In the genomic region with DNA sequence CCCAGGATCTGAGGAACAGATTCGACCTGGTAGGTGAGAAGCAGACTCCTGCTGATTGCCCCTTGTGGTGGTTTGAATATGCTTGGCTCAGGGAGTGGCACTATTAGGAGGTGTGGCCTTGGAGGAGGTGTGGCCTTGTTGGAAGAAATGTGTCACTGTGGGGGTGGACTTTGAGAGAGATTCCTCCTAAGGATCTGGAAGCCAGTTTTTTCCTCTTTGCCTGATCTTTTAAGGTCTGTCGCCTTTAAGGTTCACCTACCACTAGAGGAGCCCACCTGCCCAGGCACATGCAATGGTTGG, we compare ENCODE assay signal across 18 mouse cellular contexts. TPM values are rescaled to one million over a fixed set of nuclear protein-coding genes. Genes with fewer than 3 reads are reported as not detected.
DNase-seq lines count a peak whose midpoint lies in the region; ATAC-seq lines count a peak whose summit lies in the region.
"Had no signal": no experiment of that assay in that cellular context is flagged by ENCODE, and none has a peak within 500 bp of the region (broad histone marks: within the 10 kb centered on the region; RNA-seq: fewer than 3 reads in every experiment).

No protein-coding gene starts in this region.

- no peak overlapping the region for H3K4me3 ChIP-seq in limb, embryonic 15.5 days
- no peak overlapping the region for H3K4me3 ChIP-seq in limb, embryonic 10.5 days
- no peak overlapping the region for H3K4me3 ChIP-seq in hindbrain, embryonic 16.5 days (ENCODE audit: low read length)
- H3K4me3 ChIP-seq: liver, embryonic 15.5 days; midbrain, embryonic 15.5 days had no signal

- peak overlapping the region; percentile 43; the same call in 1 of the 2 replicates for H3K27ac ChIP-seq in limb, embryonic 15.5 days
- no peak overlapping the region for H3K27ac ChIP-seq in limb, embryonic 10.5 days
- H3K27ac ChIP-seq in hindbrain, embryonic 16.5 days (ENCODE audit: low read depth, low read length): no peak overlapping the region
- H3K27ac ChIP-seq: liver, embryonic 15.5 days; midbrain, embryonic 15.5 days had no signal

- H3K4me1 ChIP-seq in limb, embryonic 15.5 days: peaks cover 25% of the 10 kb centered on the region
- peaks cover 19% of the 10 kb centered on the region for H3K4me1 ChIP-seq in limb, embryonic 10.5 days
- no peaks in the 10 kb centered on the region for H3K4me1 ChIP-seq in hindbrain, embryonic 16.5 days (ENCODE audit: control insufficient read depth, insufficient read depth, low read depth, low read length)
- H3K4me1 ChIP-seq: midbrain, embryonic 15.5 days had no signal

- 22% methylated on average over 2 of the region's 2 CpGs for WGBS in limb, embryonic 15.5 days
- 20% methylated on average over 2 of the region's 2 CpGs for WGBS in limb, embryonic 10.5 days
- WGBS in hindbrain, embryonic 16.5 days: 34% methylated on average over 2 of the region's 2 CpGs

- H3K36me3 ChIP-seq in limb, embryonic 15.5 days: no peaks in the 10 kb centered on the region
- no peaks in the 10 kb centered on the region for H3K36me3 ChIP-seq in limb, embryonic 10.5 days
- H3K36me3 ChIP-seq in hindbrain, embryonic 16.5 days (ENCODE audit: control insufficient read depth, insufficient read depth, low read length): no peaks in the 10 kb centered on the region
- H3K36me3 ChIP-seq: liver, embryonic 15.5 days; midbrain, embryonic 15.5 days had no signal

- no peak overlapping the region for H3K4me2 ChIP-seq in limb, embryonic 15.5 days
- H3K4me2 ChIP-seq in hindbrain, embryonic 16.5 days (ENCODE audit: low read length): no peak overlapping the region
- H3K4me2 ChIP-seq: liver, embryonic 15.5 days; midbrain, embryonic 15.5 days had no signal

- H3K9ac ChIP-seq in limb, embryonic 15.5 days: no peak overlapping the region
- H3K9ac ChIP-seq in hindbrain, embryonic 16.5 days (ENCODE audit: low read depth, low read length): no peak overlapping the region
- H3K9ac ChIP-seq: liver, embryonic 15.5 days; midbrain, embryonic 15.5 days had no signal

- no peaks in the 10 kb centered on the region for H3K27me3 ChIP-seq in limb, embryonic 15.5 days
- peaks cover 19% of the 10 kb centered on the region for H3K27me3 ChIP-seq in limb, embryonic 10.5 days (ENCODE audit: low read depth, poor library complexity, severe bottlenecking)
- no peaks in the 10 kb centered on the region; the same call in 1 of the 2 replicates for H3K27me3 ChIP-seq in hindbrain, embryonic 16.5 days (replicated peaks; ENCODE audit: control insufficient read depth, insufficient read depth, low read length)
- H3K27me3 ChIP-seq: midbrain, embryonic 15.5 days had no signal

- no peaks in the 10 kb centered on the region for H3K9me3 ChIP-seq in limb, embryonic 15.5 days
- H3K9me3 ChIP-seq in limb, embryonic 10.5 days (replicated peaks): no peaks in the 10 kb centered on the region
- no peaks in the 10 kb centered on the region for H3K9me3 ChIP-seq in hindbrain, embryonic 16.5 days (ENCODE audit: control insufficient read depth, low read length)
- H3K9me3 ChIP-seq: liver, embryonic 15.5 days; midbrain, embryonic 15.5 days had no signal

- intact Hi-C loops in heart, postnatal 10 days (cut with DNase I): no loop called here

- ATAC-seq in limb, embryonic 15.5 days (ENCODE audit: insufficient number of reproducible peaks, low FRiP score, low TSS enrichment, low read depth): no peak
- ATAC-seq in hindbrain, embryonic 16.5 days: no peak
- ATAC-seq: midbrain, embryonic 15.5 days had no signal

- peak; percentile 55 to 61 for DNase-seq in heart, adult 18-20 months
- no peak for DNase-seq in heart, postnatal 10 days
- DNase-seq in limb, embryonic 10.5 days (ENCODE audit: low spot score): no peak
- DNase-seq in ZHBTc4 (ENCODE audit: low read depth, low spot score): peak; percentile 90
- peak; percentile 55 to 59 for DNase-seq in lung, postnatal 4 days
- no peak for DNase-seq in urinary bladder, postnatal 14 days (ENCODE audit: low spot score)
- DNase-seq: cerebellum, adult 9-11 months; gastrocnemius, postnatal 10 days; right cerebral cortex, adult 18-20 months had no signal

RNA-seq across cellular contexts. Expression of a gene that starts 6.1 kb away (rescaled TPM):
- 10 to 100 TPM; 26.5 to 27.9 TPM for total RNA-seq in heart, adult 18-20 months (2021)
- total RNA-seq in heart, postnatal 10 days (2021): 10 to 100 TPM; 27.1 to 36.6 TPM
- 16.3 and 17.7 TPM in 2 replicates for polyA plus RNA-seq in limb, embryonic 15.5 days (2015; fragmentation: Nextera tagmentation; extraction: Ambion mirVana)
- 7.2 and 8.3 TPM in 2 replicates for polyA plus RNA-seq in limb, embryonic 10.5 days (2016; fragmentation: Nextera tagmentation; extraction: Ambion mirVana)
- 10.2 and 12.7 TPM in 2 replicates for polyA plus RNA-seq in hindbrain, embryonic 16.5 days (2015; fragmentation: Nextera tagmentation; extraction: Ambion mirVana)

RNA-seq across cellular contexts. Expression of a gene that starts 6.7 kb away (rescaled TPM):
- total RNA-seq in heart, adult 18-20 months (2021): not detected
- total RNA-seq in heart, postnatal 10 days (2021): not detected
- polyA plus RNA-seq in limb, embryonic 15.5 days (2015; fragmentation: Nextera tagmentation; extraction: Ambion mirVana): not detected in 2 replicates
- polyA plus RNA-seq in limb, embryonic 10.5 days (2016; fragmentation: Nextera tagmentation; extraction: Ambion mirVana): not detected in 2 replicates
- not detected in 2 replicates for polyA plus RNA-seq in hindbrain, embryonic 16.5 days (2015; fragmentation: Nextera tagmentation; extraction: Ambion mirVana)
- total RNA-seq: gastrocnemius, postnatal 10 days; left cerebral cortex, postnatal 25 days had no signal
- polyA plus RNA-seq: forebrain, embryonic 11.5 days; heart, postnatal 0 days; large intestine, adult 2 months; liver, embryonic 15.5 days; midbrain, embryonic 15.5 days; neural tube, embryonic 14.5 days had no signal

RNA-seq across cellular contexts. Expression of a gene that starts 43.9 kb away (rescaled TPM):
- total RNA-seq in heart, adult 18-20 months (2021): 1 to 10 TPM; 1.1 to 1.2 TPM
- total RNA-seq in heart, postnatal 10 days (2021): 1 to 10 TPM; 3.5 to 3.9 TPM
- 0.09 and 0.12 TPM in 2 replicates for polyA plus RNA-seq in limb, embryonic 15.5 days (2015; fragmentation: Nextera tagmentation; extraction: Ambion mirVana)
- 0.98 and 1.9 TPM in 2 replicates for polyA plus RNA-seq in limb, embryonic 10.5 days (2016; fragmentation: Nextera tagmentation; extraction: Ambion mirVana)
- 0.06 and 0.09 TPM in 2 replicates for polyA plus RNA-seq in hindbrain, embryonic 16.5 days (2015; fragmentation: Nextera tagmentation; extraction: Ambion mirVana)

RNA-seq across cellular contexts. Expression of a gene that starts 51.6 kb away (rescaled TPM):
- 10 to 100 TPM in 1 of 2 experiments, 1 to 10 TPM in 1; 9.8 to 10.3 TPM for total RNA-seq in heart, adult 18-20 months (2021)
- 10 to 100 TPM; 18.7 to 20.9 TPM for total RNA-seq in heart, postnatal 10 days (2021)
- 8.4 and 10.9 TPM in 2 replicates for polyA plus RNA-seq in limb, embryonic 15.5 days (2015; fragmentation: Nextera tagmentation; extraction: Ambion mirVana)
- polyA plus RNA-seq in limb, embryonic 10.5 days (2016; fragmentation: Nextera tagmentation; extraction: Ambion mirVana): 5.0 and 5.7 TPM in 2 replicates
- 22.4 and 24.1 TPM in 2 replicates for polyA plus RNA-seq in hindbrain, embryonic 16.5 days (2015; fragmentation: Nextera tagmentation; extraction: Ambion mirVana)

Comparison
In these comparisons a context has a peak if more than half of its experiments do, and no peak if none do; other contexts are left out.
1. DNase-seq: peak in heart, adult 18-20 months (2 of 2), ZHBTc4 (single experiment) and lung, postnatal 4 days (2 of 2); none in heart, postnatal 10 days (0 of 2), limb, embryonic 10.5 days (single experiment) and urinary bladder, postnatal 14 days (single experiment).